ENCODE assay signal across 10 mouse cellular contexts in the genomic region with DNA sequence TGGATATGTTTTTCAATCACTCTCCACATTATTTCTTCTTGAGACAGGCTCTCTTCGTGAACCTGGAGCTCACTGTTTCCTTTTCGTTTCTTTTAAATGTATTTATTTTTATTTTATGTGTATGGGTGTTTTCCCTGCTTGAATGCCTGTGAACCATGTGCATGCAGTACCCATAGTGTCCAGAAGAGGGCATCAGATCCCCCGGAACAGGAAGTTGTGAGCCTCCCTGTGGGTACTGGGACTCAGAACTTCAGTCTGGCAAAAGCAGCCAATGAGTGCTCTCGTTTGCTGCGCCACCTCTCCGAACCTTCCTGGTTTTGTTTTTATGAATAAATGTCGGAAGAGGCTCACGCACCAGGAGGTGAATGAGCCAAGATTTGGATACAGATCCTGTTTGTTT. TPM values are rescaled to one million over a fixed set of nuclear protein-coding genes. Genes with fewer than 3 reads are reported as not detected.
DNase-seq lines count a peak whose midpoint lies in the region; ATAC-seq and TF ChIP-seq lines count a peak whose summit lies in the region.
"Had no signal": no experiment of that assay in that cellular context is flagged by ENCODE, and none has a peak within 500 bp of the region (broad histone marks: within the 10 kb centered on the region; RNA-seq: fewer than 3 reads in every experiment).

No protein-coding gene starts in this region.

- no peak for TF ChIP-seq EP300 in ES-Bruce4 (IDR thresholded peaks at IDR 0.05; ENCODE audit: insufficient read depth, low read depth, low read length)

- WGBS in bone marrow, adult 2 months, result 61% methylated on average over 8 of the region's 8 CpGs
- WGBS in forebrain, embryonic 16.5 days, result 61% methylated on average over 8 of the region's 8 CpGs

- ATAC-seq in forebrain, embryonic 16.5 days, result no peak

- DNase-seq in kidney, adult 9 months, result peak; percentile 35
- DNase-seq in kidney, adult 11 months, result no peak
- DNase-seq in lung, postnatal 36 days, result peak; percentile 46
- DNase-seq in cerebellum, adult 8-10 months, result no peak
- DNase-seq in left cerebral cortex, postnatal 36 days (ENCODE audit: low spot score in 2 of 2), result no peak

- H3K27me3 ChIP-seq in ES-Bruce4 (ENCODE audit: control insufficient read depth, insufficient read depth, low read length, poor library complexity, severe bottlenecking), result no peaks in the 10 kb centered on the region
- H3K27me3 ChIP-seq in forebrain, embryonic 16.5 days (replicated peaks; ENCODE audit: control insufficient read depth, insufficient read depth, low read length), result no peaks in the 10 kb centered on the region
- H3K27me3 ChIP-seq: embryonic facial prominence, embryonic 12.5 days; limb, embryonic 12.5 days had no signal

- no peaks in the 10 kb centered on the region; the same call in 1 of the 2 replicates for H3K36me3 ChIP-seq in ES-Bruce4 (ENCODE audit: control insufficient read depth, insufficient read depth, low read length, poor library complexity, severe bottlenecking)
- no peaks in the 10 kb centered on the region for H3K36me3 ChIP-seq in forebrain, embryonic 16.5 days (ENCODE audit: control insufficient read depth, insufficient read depth)
- H3K36me3 ChIP-seq: embryonic facial prominence, embryonic 12.5 days; limb, embryonic 12.5 days had no signal

- peak; percentile 68 for TF ChIP-seq CTCF in ES-Bruce4 (IDR thresholded peaks at IDR 0.05; ENCODE audit: low read depth, low read length)
- TF ChIP-seq CTCF in bone marrow, adult 2 months (IDR thresholded peaks at IDR 0.05; ENCODE audit: control insufficient read depth, insufficient read depth, low read length), result peak; percentile 62

- H3K4me1 ChIP-seq in ES-Bruce4 (ENCODE audit: control insufficient read depth, insufficient read depth, low read length), result no peaks in the 10 kb centered on the region
- no peaks in the 10 kb centered on the region for H3K4me1 ChIP-seq in bone marrow, adult 2 months (ENCODE audit: control insufficient read depth, insufficient read depth, low read length)
- no peaks in the 10 kb centered on the region for H3K4me1 ChIP-seq in forebrain, embryonic 16.5 days (replicated peaks; ENCODE audit: control insufficient read depth, insufficient read depth, low read length)
- H3K4me1 ChIP-seq: embryonic facial prominence, embryonic 12.5 days; limb, embryonic 12.5 days had no signal

- no peaks in the 10 kb centered on the region for H3K9me3 ChIP-seq in ES-Bruce4 (replicated peaks; ENCODE audit: control insufficient read depth, insufficient read depth, low read length, poor library complexity, severe bottlenecking)
- no peaks in the 10 kb centered on the region for H3K9me3 ChIP-seq in forebrain, embryonic 16.5 days (ENCODE audit: control insufficient read depth, low read length)
- H3K9me3 ChIP-seq: embryonic facial prominence, embryonic 12.5 days; limb, embryonic 12.5 days had no signal

- no peak overlapping the region for H3K4me2 ChIP-seq in forebrain, embryonic 16.5 days (ENCODE audit: low read length)
- H3K4me2 ChIP-seq: embryonic facial prominence, embryonic 12.5 days; limb, embryonic 12.5 days had no signal

- intact Hi-C loops in left cerebral cortex, postnatal 36 days (cut with DNase I), result no loop called here

- no peak overlapping the region for H3K9ac ChIP-seq in ES-Bruce4 (ENCODE audit: low read depth, poor library complexity, severe bottlenecking)
- H3K9ac ChIP-seq in forebrain, embryonic 16.5 days (replicated peaks; ENCODE audit: low read depth, low read length), result no peak overlapping the region
- H3K9ac ChIP-seq: embryonic facial prominence, embryonic 12.5 days; limb, embryonic 12.5 days had no signal

- TF ChIP-seq POLR2A in ES-Bruce4 (IDR thresholded peaks at IDR 0.05; ENCODE audit: insufficient read depth, low read length), result no peak
- TF ChIP-seq POLR2A in bone marrow, adult 2 months (IDR thresholded peaks at IDR 0.05; ENCODE audit: borderline replicate concordance, control insufficient read depth, low read depth, low read length), result no peak

- H3K4me3 ChIP-seq in ES-Bruce4 (ENCODE audit: low read depth, low read length), result no peak overlapping the region
- H3K4me3 ChIP-seq in bone marrow, adult 2 months (replicated peaks; ENCODE audit: control insufficient read depth, low read depth, low read length), result no peak overlapping the region
- H3K4me3 ChIP-seq in forebrain, embryonic 16.5 days (replicated peaks; ENCODE audit: low read length), result no peak overlapping the region
- H3K4me3 ChIP-seq: embryonic facial prominence, embryonic 12.5 days; limb, embryonic 12.5 days had no signal

- no peak overlapping the region for H3K27ac ChIP-seq in ES-Bruce4 (ENCODE audit: insufficient read depth, low read length)
- H3K27ac ChIP-seq in bone marrow, adult 2 months (ENCODE audit: control insufficient read depth, insufficient read depth, low read depth, low read length, poor library complexity), result no peak overlapping the region
- no peak overlapping the region for H3K27ac ChIP-seq in forebrain, embryonic 16.5 days (ENCODE audit: low read length)
- H3K27ac ChIP-seq: embryonic facial prominence, embryonic 12.5 days; limb, embryonic 12.5 days had no signal

RNA-seq across cellular contexts. Expression of a gene that starts 13.2 kb away (rescaled TPM):
- polyA plus RNA-seq in ES-Bruce4 (2011; ENCODE audit: insufficient read depth, insufficient read length, low read depth, missing spikeins), result 40.1 and 42.4 TPM in 2 replicates
- not detected in 2 replicates for polyA plus RNA-seq in bone marrow, adult 2 months (2011; ENCODE audit: insufficient read depth, insufficient read length, low replicate concordance, missing spikeins)
- not detected for total RNA-seq in left cerebral cortex, postnatal 36 days (2021)
- polyA plus RNA-seq in forebrain, embryonic 16.5 days (2015; fragmentation: Nextera tagmentation; extraction: Ambion mirVana), result not detected in 2 replicates
- polyA plus RNA-seq: embryonic facial prominence, embryonic 12.5 days; limb, embryonic 12.5 days had no signal

RNA-seq across cellular contexts. Expression of a gene that starts 20.7 kb away (rescaled TPM):
- 12.7 and 12.8 TPM in 2 replicates for polyA plus RNA-seq in ES-Bruce4 (2011; ENCODE audit: insufficient read depth, insufficient read length, low read depth, missing spikeins)
- polyA plus RNA-seq in bone marrow, adult 2 months (2011; ENCODE audit: insufficient read depth, insufficient read length, low replicate concordance, missing spikeins), result 1.2 TPM in 1 of 2 replicates, not detected in the other
- total RNA-seq in left cerebral cortex, postnatal 36 days (2021), result 10 to 100 TPM; 10.4 to 11.1 TPM
- polyA plus RNA-seq in forebrain, embryonic 16.5 days (2015; fragmentation: Nextera tagmentation; extraction: Ambion mirVana), result 13.0 and 17.1 TPM in 2 replicates

RNA-seq across cellular contexts. Expression of a gene that starts 43.6 kb away (rescaled TPM):
- 0.33 and 0.40 TPM in 2 replicates for polyA plus RNA-seq in ES-Bruce4 (2011; ENCODE audit: insufficient read depth, insufficient read length, low read depth, missing spikeins)
- polyA plus RNA-seq in bone marrow, adult 2 months (2011; ENCODE audit: insufficient read depth, insufficient read length, low replicate concordance, missing spikeins), result not detected in 2 replicates
- not detected for total RNA-seq in left cerebral cortex, postnatal 36 days (2021)
- polyA plus RNA-seq in forebrain, embryonic 16.5 days (2015; fragmentation: Nextera tagmentation; extraction: Ambion mirVana), result not detected in 2 replicates
- polyA plus RNA-seq: embryonic facial prominence, embryonic 12.5 days; limb, embryonic 12.5 days had no signal

Comparison
In these comparisons a context has a peak if more than half of its experiments do, and no peak if none do; other contexts are left out.
1. DNase-seq: peak in kidney, adult 9 months (single experiment) and lung, postnatal 36 days (single experiment); none in kidney, adult 11 months (single experiment), cerebellum, adult 8-10 months (single experiment) and left cerebral cortex, postnatal 36 days (0 of 2).
2. RNA of a gene that starts 13.2 kb away (polyA plus RNA-seq): 40.1 to 42.4 TPM in ES-Bruce4; not detected in bone marrow, adult 2 months and not detected in forebrain, embryonic 16.5 days; every median in the first group is over 10 times any median in the second.